Mouse (Mus musculus) CH12F3 (cell line): Measurements from ENCODE around the gene Sft2d2.

ENCODE experiments used
- in situ Hi-C: fragments of 300-500 bp; cut with MboI; formaldehyde crosslinking; loops from 2 replicates; pipeline ENCODE4 v1.14.3; 2020; ENCODE audit warnings: low sequenced_read_pairs

Gene Sft2d2

DNA sequence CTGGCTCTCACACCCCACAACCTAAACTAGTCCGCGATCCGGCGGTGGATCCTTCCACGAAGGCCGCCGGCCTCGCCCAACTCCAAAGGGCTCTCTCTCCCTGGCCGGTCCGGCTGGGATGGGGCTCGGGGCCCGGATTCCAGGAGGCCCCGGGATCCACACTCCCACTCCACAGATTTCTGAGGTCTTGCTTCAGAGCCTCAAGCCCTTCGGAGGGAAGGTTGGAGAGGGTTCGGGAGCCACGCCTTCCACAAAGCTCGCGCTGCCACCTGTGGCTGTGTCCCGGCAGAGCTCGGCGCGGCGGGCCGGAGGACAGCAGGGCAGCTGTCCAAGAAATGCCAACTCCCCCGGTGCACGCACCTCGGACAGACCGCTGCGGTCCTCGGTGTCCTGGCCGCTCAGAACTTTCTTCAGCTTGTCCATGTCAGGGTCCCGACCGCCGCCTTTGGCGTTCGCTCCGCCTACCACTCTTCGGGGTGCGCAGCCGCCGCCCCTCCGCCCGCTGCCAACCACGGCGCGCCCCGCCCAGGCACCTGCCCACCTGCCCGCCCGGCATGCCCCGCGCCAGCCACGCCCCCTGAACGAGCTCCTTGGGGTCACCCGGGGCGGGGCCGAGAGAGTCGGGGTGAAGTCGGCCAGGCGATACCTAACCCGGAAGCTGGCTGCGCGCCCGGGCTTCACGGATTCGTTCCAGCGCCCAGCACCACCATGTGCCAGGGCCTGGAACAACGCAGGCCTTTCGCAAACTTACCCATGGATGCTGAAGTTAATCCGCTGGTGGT is at the start of gene Sft2d2:
Sft2d2 (minus strand) TSS at position 559 of the 782 bp plus-strand sequence.
- in situ Hi-C loops = no loop called here

GRCm38 (mm10) chr1:165236321-165237298 is 42.4 kb upstream of the Sft2d2 start, which contains the start of gene Tiprl:
Gene Tiprl (minus strand): TSS chr1:165236996.
- in situ Hi-C loops = no loop called here

DNA sequence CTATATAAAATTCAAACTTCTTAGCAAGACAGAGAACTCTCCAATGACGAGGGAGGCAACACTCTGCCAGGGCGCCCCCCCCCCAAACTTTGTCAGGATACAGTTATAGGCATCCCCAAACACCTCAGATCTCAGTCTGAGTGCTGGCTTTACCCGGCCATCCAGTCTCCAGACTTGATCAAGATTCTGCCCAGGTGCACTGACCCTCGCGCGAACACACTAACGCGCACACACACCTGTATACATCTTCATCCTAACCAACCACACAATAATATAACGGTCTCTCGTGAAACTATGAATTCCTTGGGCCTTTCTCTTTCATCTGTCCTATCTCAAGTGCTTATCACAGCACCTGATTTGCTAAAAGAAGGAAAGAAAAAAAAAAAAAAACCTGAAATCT is 41.6 kb upstream of the Sft2d2 start:
- in situ Hi-C loops = no loop called here

- in situ Hi-C loops = no loop called here
Observed at GRCm38 (mm10) chr1:165233806-165234205, 39.6 kb upstream of the Sft2d2 start.

- in situ Hi-C loops = no loop called here
Observed at GRCm38 (mm10) chr1:165230691-165231090, 36.5 kb upstream of the Sft2d2 start.

- in situ Hi-C loops = no loop called here
Observed at GRCm38 (mm10) chr1:165229577-165229976, 35.3 kb upstream of the Sft2d2 start.

DNA sequence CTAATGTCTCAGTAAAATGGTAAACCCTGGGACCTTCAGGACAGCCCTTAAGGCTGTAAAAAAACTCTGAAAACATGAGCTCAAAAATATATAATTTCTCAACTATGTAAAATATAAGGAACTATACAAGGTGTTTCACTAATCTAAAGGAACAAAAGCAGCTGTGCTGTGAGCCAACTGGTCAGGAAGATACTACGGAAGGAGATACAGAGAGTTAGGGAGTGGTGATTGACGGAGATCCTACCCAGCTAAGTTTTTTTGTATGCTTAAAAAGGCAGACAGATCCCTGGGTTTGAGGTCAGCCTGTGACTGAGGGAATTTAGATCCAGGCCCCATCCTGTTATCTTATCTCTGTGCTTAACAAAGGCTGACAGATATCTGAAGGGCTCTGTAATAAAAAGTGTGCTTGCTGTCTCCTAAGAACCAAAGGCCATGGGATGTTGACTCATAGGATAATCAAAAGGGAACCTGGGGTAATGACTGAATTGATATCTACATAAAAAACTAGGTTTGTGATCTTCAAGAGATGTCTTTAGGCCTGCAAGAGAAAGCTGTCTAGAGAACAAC is 22.9 kb upstream of the Sft2d2 start:
- in situ Hi-C loops = no loop called here

- in situ Hi-C loops = no loop called here
Observed at GRCm38 (mm10) chr1:165215831-165216230, 21.6 kb upstream of the Sft2d2 start.

DNA sequence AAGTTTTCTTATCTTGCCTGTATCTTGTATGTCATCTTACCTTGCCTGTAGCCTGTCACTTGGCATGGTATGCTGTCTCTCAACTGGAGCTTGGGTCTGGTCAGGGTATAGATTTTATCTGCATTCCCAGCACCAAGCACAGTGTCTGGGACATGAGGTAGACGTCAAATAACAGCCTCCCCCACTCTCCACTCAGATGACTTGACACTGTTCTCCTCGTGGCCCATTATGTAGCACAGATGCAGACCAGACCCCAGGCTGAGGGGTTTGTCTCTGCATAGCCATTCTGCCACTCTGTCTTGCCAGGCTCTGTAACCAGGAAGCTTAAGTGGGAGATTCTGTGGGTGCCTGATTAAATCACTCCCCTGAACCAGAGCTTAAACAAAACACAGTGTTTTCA is 11.4 kb upstream of the Sft2d2 start:
- in situ Hi-C loops = no loop called here

- in situ Hi-C loops = no loop called here
Observed at GRCm38 (mm10) chr1:165203488-165204035, 9.3 kb upstream of the Sft2d2 start.

- in situ Hi-C loops = no loop called here
Observed at GRCm38 (mm10) chr1:165201445-165202012, 7.3 kb upstream of the Sft2d2 start.

GRCm38 (mm10) chr1:165200748-165201147 is 6.5 kb upstream of the Sft2d2 start:
- in situ Hi-C loops = no loop called here

DNA sequence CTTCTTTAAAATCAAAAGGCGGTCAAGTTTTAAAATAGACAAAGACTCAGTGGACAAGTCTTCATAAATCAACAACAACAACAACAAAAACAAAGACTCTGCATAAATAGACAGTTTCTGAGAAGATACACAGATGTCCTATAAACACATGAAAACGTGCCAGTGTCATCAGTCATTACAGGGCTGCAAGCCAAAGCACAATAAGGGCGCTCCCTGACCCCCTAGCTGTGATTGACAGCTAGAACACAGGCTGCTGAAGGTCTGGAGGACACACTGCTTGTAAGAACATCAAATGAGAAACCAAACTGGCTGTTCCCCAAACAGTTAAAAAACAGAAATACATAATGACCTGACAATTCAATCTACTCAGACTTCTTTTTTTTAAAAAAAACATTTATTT is 5.4 kb upstream of the Sft2d2 start:
- in situ Hi-C loops = no loop called here

- in situ Hi-C loops = no loop called here
Observed at GRCm38 (mm10) chr1:165198951-165199350, 4.7 kb upstream of the Sft2d2 start.

DNA sequence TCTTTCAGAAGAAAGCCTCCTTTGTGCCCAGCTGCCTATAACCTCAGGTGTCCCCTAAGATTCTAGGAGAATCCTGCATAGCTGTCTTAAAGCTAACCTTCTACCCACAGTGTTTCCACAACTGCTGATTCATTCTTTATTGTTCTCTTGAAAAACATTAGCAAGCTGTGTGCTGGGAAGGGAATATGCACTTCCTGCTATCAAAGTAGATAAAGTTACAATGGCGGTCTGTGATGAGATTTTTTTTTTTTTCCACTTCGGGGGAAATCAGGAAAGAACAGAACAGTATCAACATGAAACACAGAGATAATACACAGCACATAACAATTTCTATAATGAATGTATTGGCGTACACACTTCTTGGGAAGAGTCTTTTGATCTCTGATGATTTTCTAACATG is 3.6 kb upstream of the Sft2d2 start:
- in situ Hi-C loops = no loop called here

- in situ Hi-C loops = no loop called here
Observed at GRCm38 (mm10) chr1:165195396-165195960, 1.2 kb upstream of the Sft2d2 start.

GRCm38 (mm10) chr1:165194662-165195013 is 400 bp upstream of the Sft2d2 start:
- in situ Hi-C loops = no loop called here

- in situ Hi-C loops = no loop called here
Observed at GRCm38 (mm10) chr1:165193426-165193825, 812 bp downstream of the Sft2d2 start.

- in situ Hi-C loops = no loop called here
Observed at GRCm38 (mm10) chr1:165192714-165193264, 1.4 kb downstream of the Sft2d2 start.

DNA sequence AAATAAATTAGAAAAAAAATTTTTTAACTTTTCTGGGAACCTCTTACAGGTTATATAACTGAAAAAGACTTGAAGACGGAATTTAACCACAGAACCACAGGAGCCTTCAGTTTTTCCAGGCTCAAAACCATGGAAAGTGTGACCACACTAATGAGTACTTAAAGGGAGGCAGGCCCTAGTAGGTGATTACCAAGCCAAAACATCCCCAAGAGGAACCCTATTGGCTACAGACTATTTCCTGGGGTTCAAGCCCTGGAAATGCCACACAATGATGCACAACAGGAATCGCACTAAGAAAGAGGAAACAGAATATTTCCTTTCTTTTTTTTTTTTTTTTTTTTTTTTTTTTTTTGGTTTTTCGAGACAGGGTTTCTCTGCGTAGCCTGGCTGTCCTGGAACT is 2.1 kb downstream of the Sft2d2 start:
- in situ Hi-C loops = no loop called here
